Mouse (Mus musculus) spleen, adult 2 months (tissue): ENCODE data around the gene Ydjc. TPM values are rescaled to one million over a fixed set of nuclear protein-coding genes. Genes with fewer than 3 reads are reported as not detected.
"Not testable (repeated sequence)": the region's sequence is repeated elsewhere in the genome, so short reads cannot be mapped to it uniquely, and the experiment has no call there.

Experiments used
- DNase-seq, 2 experiments: peaks; one replicate each; pipeline versions ENCODE4 v3.0.0 to v3.0.0-alpha.2; 2012 to 2021; ENCODE audit warnings: low spot score in 2 of 2, low read depth in 1 of 2
- H3K27ac ChIP-seq: fragments of 200-500 bp; 2 replicates; pipeline ENCODE4 v1.5.1; 2012; ENCODE audit warnings: low read length, inconsistent platforms; ENCODE audit not compliant: insufficient read depth
- H3K27me3 ChIP-seq: fragments of 200-500 bp; 2 replicates; pipeline ENCODE4 v1.6.1; 2012; ENCODE audit warnings: mild to moderate bottlenecking, moderate library complexity, low read length, inconsistent platforms; ENCODE audit not compliant: control insufficient read depth, insufficient read depth
- H3K36me3 ChIP-seq: fragments of 200-500 bp; 2 replicates; pipeline ENCODE4 v1.6.1; 2012; ENCODE audit warnings: mild to moderate bottlenecking, low read length, inconsistent platforms; ENCODE audit not compliant: control insufficient read depth, insufficient read depth
- H3K4me1 ChIP-seq: fragments of 200-500 bp; 2 replicates; pipeline ENCODE4 v1.6.1; 2011; ENCODE audit warnings: inconsistent platforms; ENCODE audit not compliant: control insufficient read depth, insufficient read depth, insufficient read length
- H3K4me3 ChIP-seq: fragments of 200-500 bp; 2 replicates; pipeline ENCODE4 v1.5.1; 2011; ENCODE audit warnings: mild to moderate bottlenecking, inconsistent platforms; ENCODE audit not compliant: insufficient read depth, insufficient read length; ENCODE audit errors: extremely low read depth
- CTCF ChIP-seq: fragments of 200-500 bp; IDR thresholded peaks from 2 replicates; pipeline ENCODE4 v1.5.1; 2011; ENCODE audit warnings: mild to moderate bottlenecking, inconsistent platforms; ENCODE audit not compliant: insufficient read depth, insufficient read length, insufficient replicate concordance; ENCODE audit errors: extremely low read depth
- POLR2A ChIP-seq: fragments of 200-500 bp; IDR thresholded peaks from 2 replicates; pipeline ENCODE4 v1.6.1; 2011; ENCODE audit warnings: low read depth, low read length, inconsistent platforms
- WGBS: fragments of 180-500 bp; shearing (Covaris S2); methylation state at CpG from one replicate; pipeline ENCODE4 v1.1.7; 2018; 5-methylcytosine and 5-hydroxymethylcytosine counted together
- polyA plus RNA-seq: library from polyadenylated mRNA; depleted of rRNA; stranded (reverse); fragments of >200 nt; gene quantifications from 2 replicates; pipeline ENCODE4 v1.2.3, GENCODE M21; 2012

Gene Ydjc
- polyA plus RNA-seq, 1 experiment, result 13.1 TPM

GRCm38 (mm10) chr16:17154346-17154745 lies 9.9 kb downstream of the Ydjc start:
- Histone ChIP-seq H3K27me3 (no peaks in the 10 kb centered on the region), H3K4me1 (no peaks in the 10 kb centered on the region), H3K4me3 (no peak overlapping the region), H3K27ac (no peak overlapping the region), H3K36me3 (peaks cover 18% of the 10 kb centered on the region)
- DNase-seq, result no peak
- TF ChIP-seq POLR2A (no peak), CTCF (no peak)
- 90% methylated on average over 2 of the region's 2 CpGs for WGBS

DNA sequence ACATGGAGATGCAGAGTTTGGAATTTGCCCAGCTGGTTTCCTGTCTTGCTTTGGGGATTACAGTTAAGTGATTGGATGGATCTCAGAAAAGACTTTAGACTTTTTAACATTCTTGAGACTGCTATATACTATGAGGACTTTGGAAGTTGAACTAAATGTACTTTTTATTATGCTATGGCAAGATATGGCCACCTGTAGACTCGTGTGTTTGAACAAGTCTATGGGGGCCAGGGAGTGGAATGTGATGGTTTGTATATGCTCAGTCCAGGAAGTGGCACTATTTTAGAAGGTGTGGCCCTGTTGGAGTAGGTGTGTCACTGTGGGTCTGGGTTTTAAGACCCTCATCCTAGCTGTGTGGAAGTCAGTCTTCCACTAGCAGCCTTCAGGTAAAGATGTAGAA lies 21.1 kb downstream of the Ydjc start:
- WGBS, result 92% methylated on average over 1 of the region's 1 CpGs
- not testable (repeated sequence) for H3K4me3 ChIP-seq, H3K4me1 ChIP-seq, DNase-seq, H3K27me3 ChIP-seq, H3K27ac ChIP-seq
- H3K36me3 ChIP-seq, result peaks cover 11% of the 10 kb centered on the region

DNA sequence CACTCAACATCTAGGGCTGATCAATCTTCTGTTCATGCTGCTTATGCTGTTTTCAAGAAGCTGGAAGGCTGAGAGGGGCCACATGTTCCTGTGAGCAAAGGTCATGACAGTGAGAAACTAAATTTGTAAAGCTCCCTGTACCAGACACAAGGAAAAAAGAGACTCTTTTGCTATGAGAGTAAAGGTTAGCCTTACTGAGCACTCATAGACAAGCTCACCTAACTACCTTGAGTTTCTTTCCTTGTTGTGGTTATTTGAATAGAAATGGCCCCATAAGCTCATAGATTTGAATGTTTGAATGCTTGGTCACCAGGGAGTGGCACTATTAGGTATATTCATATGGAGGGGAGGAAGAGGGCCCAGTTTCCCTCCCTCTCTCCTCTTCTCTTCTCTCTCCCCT lies 22.8 kb downstream of the Ydjc start:
- no peaks in the 10 kb centered on the region for H3K27me3 ChIP-seq
- H3K36me3 ChIP-seq, result peaks cover 11% of the 10 kb centered on the region
- TF ChIP-seq POLR2A (no peak), CTCF (no peak)
- no peak overlapping the region for H3K27ac ChIP-seq
- no peak overlapping the region for H3K4me3 ChIP-seq
- no peak for DNase-seq
- no peaks in the 10 kb centered on the region for H3K4me1 ChIP-seq

- H3K4me1 ChIP-seq, result no peaks in the 10 kb centered on the region
- peaks cover 16% of the 10 kb centered on the region for H3K36me3 ChIP-seq
- no peak for TF ChIP-seq POLR2A
- TF ChIP-seq CTCF, result no peak
- no peak overlapping the region for H3K27ac ChIP-seq
- DNase-seq, result no peak
- WGBS, result 85% methylated on average over 5 of the region's 5 CpGs
- no peaks in the 10 kb centered on the region for H3K27me3 ChIP-seq
- H3K4me3 ChIP-seq, result no peak overlapping the region
These were observed 23.6 kb downstream of the Ydjc start for GRCm38 (mm10) chr16:17168049-17168448.

GRCm38 (mm10) chr16:17175765-17176164 lies 31.3 kb downstream of the Ydjc start:
- Histone ChIP-seq H3K27me3 (no peaks in the 10 kb centered on the region), H3K36me3 (peaks cover 16% of the 10 kb centered on the region), H3K4me1 (no peaks in the 10 kb centered on the region), H3K4me3 (no peak overlapping the region), H3K27ac (no peak overlapping the region)
- no peak for TF ChIP-seq POLR2A
- TF ChIP-seq CTCF, result no peak
- DNase-seq, result no peak
- WGBS, result 90% methylated on average over 2 of the region's 2 CpGs

GRCm38 (mm10) chr16:17177623-17178170 lies 33.3 kb downstream of the Ydjc start:
- DNase-seq, result no peak
- peaks cover 2% of the 10 kb centered on the region; the same call in 1 of the 2 replicates for H3K4me1 ChIP-seq
- no peak overlapping the region for H3K4me3 ChIP-seq
- H3K27ac ChIP-seq, result no peak overlapping the region
- TF ChIP-seq CTCF (no peak), POLR2A (no peak)
- H3K36me3 ChIP-seq, result peaks cover 11% of the 10 kb centered on the region
- no peaks in the 10 kb centered on the region for H3K27me3 ChIP-seq
- 87% methylated on average over 1 of the region's 1 CpGs for WGBS

GRCm38 (mm10) chr16:17179706-17180105 lies 35.3 kb downstream of the Ydjc start:
- H3K27me3 ChIP-seq, result no peaks in the 10 kb centered on the region
- DNase-seq, result no peak
- 79% methylated on average over 3 of the region's 3 CpGs for WGBS
- H3K4me3 ChIP-seq, result no peak overlapping the region
- peaks cover 4% of the 10 kb centered on the region; the same call in 1 of the 2 replicates for H3K4me1 ChIP-seq
- peaks cover 3% of the 10 kb centered on the region for H3K36me3 ChIP-seq
- no peak overlapping the region for H3K27ac ChIP-seq
- TF ChIP-seq CTCF (no peak), POLR2A (no peak)
